Mouse (Mus musculus): ENCODE results near the gene Adamtsl4.

The Adamtsl4 gene

DNA sequence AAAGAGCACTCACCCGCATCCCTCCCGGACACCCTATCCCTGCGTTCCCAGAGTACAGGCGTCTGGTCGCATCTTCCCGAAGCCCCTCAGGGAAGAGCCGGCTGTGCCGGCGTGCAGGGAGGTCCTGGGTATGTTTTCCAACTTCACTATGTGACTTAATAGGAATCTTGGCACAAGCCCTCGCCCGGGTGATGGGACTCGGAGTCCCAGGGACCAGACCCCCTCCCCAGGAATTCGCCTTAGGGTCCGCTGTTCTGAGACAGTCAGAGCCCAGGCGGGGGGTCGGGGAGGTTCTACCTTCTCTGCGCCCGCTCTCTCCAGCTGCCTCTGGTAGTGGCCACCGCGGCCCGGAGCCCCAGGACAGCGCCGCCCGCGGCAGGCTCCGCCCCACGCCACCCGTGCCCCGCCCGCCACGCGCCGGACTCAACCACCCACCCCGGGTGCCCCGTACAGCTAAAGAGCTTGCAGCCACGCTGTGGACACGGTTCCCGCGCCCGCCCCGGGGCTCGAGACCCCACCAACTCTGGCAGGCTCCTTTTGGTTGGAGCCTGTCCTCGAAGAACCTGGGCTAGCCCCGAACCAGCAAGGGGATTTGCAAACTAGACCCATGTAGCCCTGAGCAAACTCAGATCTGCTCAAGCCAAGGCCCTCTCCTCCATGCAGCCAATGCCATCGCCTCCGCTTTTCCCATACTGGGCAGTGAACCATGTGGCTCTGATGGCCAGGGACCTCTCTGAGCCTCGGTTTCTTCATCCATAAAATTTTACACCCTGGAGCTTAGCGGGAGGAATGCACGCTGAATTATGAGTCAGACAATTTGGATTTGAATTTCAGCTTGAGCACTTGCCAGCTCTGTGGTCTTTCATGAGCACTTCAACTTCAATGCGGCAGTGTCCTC lies at the start of gene Adamtsl4:
Gene Adamtsl4 (minus strand): TSS at position 394 of the 898 bp plus-strand sequence.
- peak; percentile 78 to 86 for DNase-seq

DNA sequence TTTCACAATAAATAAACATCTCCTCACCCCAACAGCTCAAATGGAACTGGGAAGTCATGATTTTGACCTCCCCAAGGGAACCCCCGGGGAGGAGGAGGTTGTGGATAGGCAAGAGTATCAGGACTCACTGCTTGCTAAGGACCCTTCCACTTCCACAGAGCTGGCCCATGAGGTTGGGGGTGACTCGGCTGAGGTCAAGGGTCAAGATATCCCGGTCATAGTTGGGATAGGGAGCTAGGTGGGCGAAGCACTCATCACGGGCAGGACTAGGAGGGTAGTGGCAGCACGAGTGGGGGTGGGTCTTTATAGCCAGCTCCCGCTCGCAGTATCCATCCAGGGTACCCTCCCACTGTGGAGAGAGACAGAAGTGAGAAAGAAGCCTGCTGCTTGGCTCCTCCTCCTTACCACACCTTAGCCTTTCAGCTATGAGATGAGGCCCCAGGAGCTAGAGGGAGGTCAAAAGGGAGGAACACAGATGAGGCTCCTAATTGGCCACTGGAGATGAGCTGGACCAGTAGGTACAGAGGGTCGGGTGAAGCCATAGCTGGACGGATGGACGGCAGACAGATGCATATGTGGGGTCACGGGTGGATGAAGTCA lies 47.5 kb upstream of the Adamtsl4 start:
- no peak for DNase-seq

- no peak for DNase-seq
Measured at GRCm38 (mm10) chr3:95734092-95734702, 46.5 kb upstream of the Adamtsl4 start.

- DNase-seq = no peak
Measured at GRCm38 (mm10) chr3:95732744-95733521, 45.2 kb upstream of the Adamtsl4 start.

- DNase-seq = no peak
Measured at GRCm38 (mm10) chr3:95732297-95732696, 44.6 kb upstream of the Adamtsl4 start.

GRCm38 (mm10) chr3:95731802-95732201 lies 44.1 kb upstream of the Adamtsl4 start:
- DNase-seq = no peak

GRCm38 (mm10) chr3:95730431-95730830 lies 42.7 kb upstream of the Adamtsl4 start:
- no peak for DNase-seq

DNA sequence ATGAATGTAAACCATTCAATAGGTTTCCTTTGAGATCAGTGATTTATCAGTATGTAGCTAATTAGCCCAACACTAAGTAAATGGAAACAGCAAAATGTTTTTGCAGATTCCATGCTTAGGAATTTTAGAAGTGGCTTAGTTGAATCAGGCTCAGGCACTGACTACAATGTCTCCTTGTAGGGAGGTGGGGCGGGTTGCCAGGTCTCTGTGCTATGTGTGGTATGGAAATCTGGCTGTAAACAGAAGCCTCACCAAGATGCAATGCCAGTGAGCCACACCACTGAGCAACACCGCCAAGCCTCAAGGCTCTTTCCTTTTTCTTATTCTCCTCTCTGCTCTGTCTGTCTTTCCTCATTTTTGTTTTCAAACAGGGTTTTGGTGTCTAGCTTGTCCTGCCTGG lies 41.2 kb upstream of the Adamtsl4 start:
- DNase-seq = no peak

DNA sequence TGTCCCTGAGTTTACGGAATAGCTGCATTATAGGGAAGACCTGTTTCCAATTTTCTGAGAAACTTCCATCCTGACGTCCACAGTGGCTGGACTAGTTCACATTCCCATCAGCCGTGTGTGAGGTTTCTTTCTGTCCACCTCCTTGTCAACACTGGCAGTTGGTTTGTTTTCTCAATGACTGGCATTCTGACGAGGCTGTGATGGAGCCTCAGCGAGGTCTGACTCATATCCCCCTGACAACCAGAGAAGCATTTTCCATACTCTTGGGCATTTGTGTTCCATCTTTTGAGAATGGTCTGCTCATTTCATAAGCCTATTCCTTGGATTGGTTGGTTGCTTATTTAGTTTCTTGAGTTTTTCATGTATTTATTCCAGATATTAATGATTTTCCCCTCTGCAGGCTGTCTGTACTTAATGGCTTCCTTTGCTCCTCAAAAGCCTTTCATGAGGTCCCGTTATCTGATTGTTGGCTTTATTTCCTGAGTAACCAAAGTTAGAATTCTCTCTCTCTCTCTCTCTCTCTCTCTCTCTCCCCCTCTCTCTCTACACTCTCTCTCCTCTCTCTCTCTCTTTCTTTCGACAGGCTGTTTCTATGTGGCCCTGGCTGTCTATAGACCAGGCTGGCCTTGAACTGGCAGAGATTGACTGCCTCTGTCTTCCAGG lies 39.1 kb upstream of the Adamtsl4 start:
- no peak for DNase-seq

- no peak for DNase-seq
Measured at GRCm38 (mm10) chr3:95725863-95726262, 38.1 kb upstream of the Adamtsl4 start.

GRCm38 (mm10) chr3:95722386-95722785 lies 34.7 kb upstream of the Adamtsl4 start:
- DNase-seq = no peak

DNA sequence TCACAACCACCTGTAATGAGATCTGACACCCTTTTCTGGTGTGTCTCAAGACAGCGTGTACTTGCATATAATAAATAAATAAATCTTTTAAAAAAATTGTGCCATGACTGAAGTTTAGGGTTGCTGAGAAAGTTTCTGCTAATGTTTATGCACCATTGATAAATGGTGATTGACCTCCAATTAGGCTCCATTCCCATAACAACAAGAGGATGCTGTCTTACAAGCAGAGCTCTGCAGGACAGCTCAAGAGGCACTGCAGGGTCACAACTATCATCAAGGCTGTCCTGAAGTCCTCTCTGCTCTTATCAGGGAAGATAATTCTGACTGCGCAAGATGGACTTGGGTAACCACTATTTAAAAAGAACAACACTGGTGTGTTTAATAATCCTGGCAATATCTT lies 30.4 kb upstream of the Adamtsl4 start:
- DNase-seq = no peak

DNA sequence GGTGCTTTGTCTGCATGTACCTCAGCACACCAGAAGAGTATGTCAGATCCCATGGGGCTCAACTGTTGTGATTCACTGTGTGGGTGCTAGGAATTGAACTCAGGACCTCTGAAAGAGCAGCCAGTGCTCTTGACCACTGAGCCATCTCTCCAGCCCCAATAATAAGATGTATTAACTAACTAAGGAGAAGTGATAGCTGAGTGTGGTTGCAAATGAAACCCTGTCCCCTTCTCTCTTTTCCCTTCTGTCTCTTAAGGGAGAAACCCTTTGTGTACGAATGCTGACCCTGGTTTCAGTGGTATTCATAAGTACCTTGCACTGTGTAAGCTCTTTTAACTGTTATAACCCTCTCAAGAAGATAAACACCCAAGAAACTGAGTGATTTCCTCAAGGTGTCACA lies 28.4 kb upstream of the Adamtsl4 start:
- no peak for DNase-seq

DNA sequence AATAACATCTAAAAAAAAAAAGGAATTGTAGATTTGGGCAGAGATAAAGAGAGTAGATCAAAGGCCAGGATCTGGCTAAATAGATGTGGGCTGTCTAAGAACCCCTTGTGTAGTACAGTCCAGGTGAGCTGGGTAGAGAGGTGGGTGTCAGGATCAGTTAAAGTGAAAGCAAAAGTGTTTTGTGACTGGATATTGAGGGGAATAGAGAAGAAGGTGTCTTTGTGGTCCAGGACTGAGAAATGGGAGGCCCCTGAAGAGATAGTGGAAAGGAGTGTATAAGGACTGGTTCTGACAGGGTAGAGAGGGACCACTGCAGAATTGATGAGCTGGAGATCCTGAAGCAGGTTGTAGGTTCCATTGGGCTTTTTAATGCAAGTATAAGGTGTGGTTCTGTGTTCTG lies 22.2 kb upstream of the Adamtsl4 start:
- DNase-seq = no peak

DNA sequence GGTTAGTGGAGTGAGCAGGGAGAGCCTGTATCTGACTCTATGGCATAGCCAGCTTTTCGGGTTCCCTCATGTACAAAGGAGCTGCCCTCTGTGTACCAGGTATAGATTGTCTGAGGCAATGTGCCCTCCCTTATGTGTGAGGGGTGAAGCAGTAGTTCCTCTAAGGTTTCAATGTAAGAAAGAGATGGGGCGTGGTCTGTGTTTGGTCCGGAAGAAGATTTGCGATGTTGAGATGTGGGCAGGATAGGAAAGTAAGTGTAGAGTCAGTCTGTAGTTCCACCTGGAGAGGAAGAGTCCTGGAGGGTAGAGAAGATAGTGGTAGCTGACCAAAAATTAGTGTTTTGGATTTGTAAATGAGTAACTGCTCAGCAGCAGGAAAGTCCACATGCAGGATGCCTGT lies 21.3 kb upstream of the Adamtsl4 start:
- no peak for DNase-seq

GRCm38 (mm10) chr3:95707497-95707896 lies 19.8 kb upstream of the Adamtsl4 start:
- DNase-seq = no peak

- no peak for DNase-seq
Measured at GRCm38 (mm10) chr3:95706273-95706672, 18.6 kb upstream of the Adamtsl4 start.

DNA sequence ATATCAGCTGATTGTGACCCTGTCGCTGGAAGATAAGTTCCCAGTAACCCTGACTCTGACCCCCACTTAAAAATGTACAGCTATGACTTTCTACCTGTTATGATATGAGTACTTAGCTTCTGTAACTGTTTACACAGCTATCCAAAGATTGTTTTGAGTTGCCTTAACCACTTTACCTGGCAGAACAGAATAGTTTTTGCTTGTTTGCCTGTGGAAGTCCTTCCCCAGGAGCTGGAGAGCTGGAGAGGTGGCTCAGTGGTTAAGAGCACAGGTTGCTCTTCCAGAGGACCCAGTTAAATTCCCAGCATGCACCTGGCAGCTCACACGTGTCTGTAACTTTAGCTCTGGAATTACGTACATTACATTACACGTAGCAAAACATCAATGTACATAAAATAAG lies 16.9 kb upstream of the Adamtsl4 start:
- DNase-seq = no peak

DNA sequence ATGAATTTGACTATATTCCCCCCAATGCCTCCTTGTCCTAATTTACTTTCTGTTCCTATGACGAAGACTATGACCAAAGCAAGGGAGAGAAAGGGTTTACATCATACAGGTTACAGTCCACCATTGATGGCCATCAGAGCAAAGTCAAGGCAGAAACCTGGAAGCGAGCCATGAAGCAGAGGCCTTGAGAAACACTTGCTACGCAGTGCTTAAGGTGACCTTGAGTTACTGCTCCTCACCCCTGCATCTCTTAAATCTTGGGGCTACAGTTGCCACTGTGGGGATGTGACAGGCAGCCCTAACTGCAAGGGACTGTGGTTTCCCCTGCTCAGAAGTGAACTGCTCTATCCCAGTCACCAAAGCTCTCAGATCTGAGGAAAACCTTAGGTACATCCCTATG lies 15.6 kb upstream of the Adamtsl4 start:
- DNase-seq = no peak

GRCm38 (mm10) chr3:95701877-95702540 lies 14.3 kb upstream of the Adamtsl4 start:
- peak; percentile 63 to 79 for DNase-seq

GRCm38 (mm10) chr3:95701085-95701484 lies 13.4 kb upstream of the Adamtsl4 start:
- DNase-seq = no peak

- peak; percentile 82 for DNase-seq
Measured at GRCm38 (mm10) chr3:95700233-95700681, 12.5 kb upstream of the Adamtsl4 start.
